Mouse (Mus musculus) liver, postnatal 0 days (tissue): Measurements from ENCODE around the gene Git2. TPM values are rescaled to one million over a fixed set of nuclear protein-coding genes. Genes with fewer than 3 reads are reported as not detected.
A peak's percentile ranks its signal among the peaks of the same experiment; 100 is the strongest.

Source experiments
- ATAC-seq: fragments of 200-750 bp; cut with Nextera tagmentation; 2 replicates; pipeline ENCODE4 v1.8.0; 2017; ENCODE audit warnings: mild to moderate bottlenecking, moderate library complexity
- DNase-seq: peaks from one replicate; pipeline ENCODE4 v3.0.0-alpha.2; 2016
- H3K27ac ChIP-seq: fragments of 300-500 bp; sonication (generic); 2 replicates; pipeline ENCODE4 v1.5.1; 2014; ENCODE audit warnings: antibody characterized with exemption, moderate library complexity, mild to moderate bottlenecking, low read depth
- H3K27me3 ChIP-seq: fragments of 300-500 bp; sonication (generic); 2 replicates; pipeline ENCODE4 v1.6.1; 2014; ENCODE audit warnings: low read length, control low read depth, mixed read lengths; ENCODE audit not compliant: insufficient read depth
- H3K36me3 ChIP-seq: fragments of 300-500 bp; sonication (generic); replicated peaks from 2 replicates; pipeline ENCODE4 v1.6.1; 2014; ENCODE audit warnings: mild to moderate bottlenecking, control low read depth, low read length, moderate library complexity, mixed read lengths; ENCODE audit not compliant: insufficient read depth
- H3K4me1 ChIP-seq: fragments of 300-500 bp; sonication (generic); 2 replicates; pipeline ENCODE4 v1.6.1; 2014; ENCODE audit warnings: antibody characterized with exemption, mild to moderate bottlenecking, control low read depth; ENCODE audit not compliant: insufficient read depth
- H3K4me2 ChIP-seq: fragments of 300-500 bp; sonication (generic); 2 replicates; pipeline ENCODE4 v1.6.1; 2014; ENCODE audit warnings: low read depth, mild to moderate bottlenecking, low read length, moderate library complexity, mixed read lengths
- H3K4me3 ChIP-seq: fragments of 300-500 bp; sonication (generic); 2 replicates; pipeline ENCODE4 v1.5.1; 2014; ENCODE audit warnings: low read depth, low read length
- H3K9ac ChIP-seq: fragments of 300-500 bp; sonication (generic); replicated peaks from 2 replicates; pipeline ENCODE4 v1.6.1; 2014; ENCODE audit warnings: mild to moderate bottlenecking, moderate library complexity
- H3K9me3 ChIP-seq: fragments of 300-500 bp; sonication (generic); 2 replicates; pipeline ENCODE4 v1.6.1; 2016; ENCODE audit warnings: mild to moderate bottlenecking, control low read depth, low read length, mixed read lengths
- CTCF ChIP-seq: sonication (generic); IDR thresholded peaks from 2 replicates; pipeline ENCODE4 v1.5.1; 2016; ENCODE audit warnings: antibody characterized with exemption, low read depth
- EP300 ChIP-seq: IDR thresholded peaks from 2 replicates; pipeline ENCODE4 v1.6.1; 2016; ENCODE audit warnings: antibody characterized with exemption, low read depth, mild to moderate bottlenecking
- WGBS: fragments of 180-500 bp; shearing (Covaris S2); extraction: QIAGEN DNeasy Blood & Tissue Kit; methylation state at CpG from one replicate; pipeline ENCODE4 v1.1.7; 2014; ENCODE audit not compliant: insufficient replicate concordance; 5-methylcytosine and 5-hydroxymethylcytosine counted together
- polyA plus RNA-seq: library from polyadenylated mRNA; unstranded; fragments of >200 nt; fragmentation: Nextera tagmentation; extraction: Ambion mirVana; gene quantifications from 2 replicates; pipeline ENCODE4 v1.2.1, GENCODE M21; 2015

Git2 gene
- polyA plus RNA-seq, 1 experiment from 2014 or later = 11.1 TPM

DNA sequence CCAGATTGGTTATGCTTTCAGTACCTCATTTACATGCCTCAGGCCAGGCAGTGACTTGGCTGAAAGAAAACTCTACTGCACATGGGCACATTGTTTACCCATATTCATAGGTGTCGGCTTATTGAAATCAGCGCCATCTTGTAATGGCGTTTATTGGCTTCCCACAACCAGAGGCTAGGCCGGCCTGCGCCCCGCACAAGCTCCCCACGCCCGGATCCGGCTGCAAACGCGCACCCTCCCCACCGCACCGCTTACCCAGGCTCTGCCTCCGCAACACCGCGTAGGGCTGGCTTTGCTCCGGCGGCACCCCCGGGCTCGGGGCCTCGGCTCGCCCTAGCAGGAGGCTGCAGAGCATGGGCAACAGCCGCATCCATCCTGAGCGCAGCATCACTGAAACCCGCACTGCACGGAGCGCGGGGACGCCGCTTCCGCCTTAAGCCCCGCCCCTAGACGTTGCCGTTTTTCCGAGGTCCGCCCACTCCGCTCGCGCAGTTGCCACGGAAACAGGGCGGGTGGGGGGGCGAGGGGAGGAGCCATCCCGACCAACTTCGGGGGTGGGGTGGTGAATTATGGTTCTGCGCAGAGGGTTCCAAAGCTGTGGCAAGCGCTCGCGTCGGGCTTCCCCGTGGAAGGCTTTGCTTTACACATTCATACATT lies 38.3 kb upstream of the Git2 start:
- peak overlapping the region; percentile 84 for H3K4me2 ChIP-seq
- H3K4me3 ChIP-seq = peak overlapping the region; percentile 77
- no peak for TF ChIP-seq CTCF
- TF ChIP-seq EP300 = no peak
- H3K27ac ChIP-seq = peak overlapping the region; percentile 68
- H3K36me3 ChIP-seq = no peaks in the 10 kb centered on the region; the same call in 1 of the 2 replicates
- H3K9me3 ChIP-seq = no peaks in the 10 kb centered on the region
- H3K4me1 ChIP-seq = 0 out of 2 replicates have a peak, but pooled peaks cover 6% of the 10 kb centered on the region
- H3K27me3 ChIP-seq = no peaks in the 10 kb centered on the region
- H3K9ac ChIP-seq = peak overlapping the region; percentile 81
- DNase-seq (peak; percentile 89), ATAC-seq (peak; percentile 91)
- under 1% methylated on average over 50 of the region's 50 CpGs for WGBS

DNA sequence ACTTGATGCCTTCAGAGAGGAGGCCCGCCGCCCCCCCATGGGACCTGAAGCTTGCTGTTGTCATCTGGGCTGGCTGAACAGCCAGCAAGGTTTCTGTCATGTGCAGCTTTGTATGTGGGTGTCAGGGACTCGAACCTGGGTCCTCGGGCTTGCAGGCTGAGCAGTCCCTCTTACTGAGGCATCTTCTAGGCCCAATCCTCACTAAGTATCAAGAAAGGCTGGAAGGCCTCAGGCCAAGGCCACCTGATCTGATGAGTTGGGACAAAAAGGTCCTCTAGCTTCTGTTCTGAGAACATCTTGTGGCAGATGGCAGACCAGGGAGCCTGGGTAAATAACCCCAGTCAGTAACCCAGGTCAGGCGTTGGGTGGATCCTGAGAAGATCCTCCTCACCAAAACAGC lies 34.5 kb upstream of the Git2 start:
- ATAC-seq (no peak), DNase-seq (peak; percentile 16)
- Histone ChIP-seq H3K4me2 (no peak overlapping the region), H3K27ac (no peak overlapping the region), H3K27me3 (no peaks in the 10 kb centered on the region), H3K4me3 (no peak overlapping the region), H3K36me3 (peaks cover 13% of the 10 kb centered on the region; the same call in 1 of the 2 replicates), H3K4me1 (peaks cover 22% of the 10 kb centered on the region), H3K9ac (no peak overlapping the region), H3K9me3 (no peaks in the 10 kb centered on the region)
- TF ChIP-seq EP300 (no peak), CTCF (no peak)
- WGBS = 77% methylated on average over 5 of the region's 5 CpGs

DNA sequence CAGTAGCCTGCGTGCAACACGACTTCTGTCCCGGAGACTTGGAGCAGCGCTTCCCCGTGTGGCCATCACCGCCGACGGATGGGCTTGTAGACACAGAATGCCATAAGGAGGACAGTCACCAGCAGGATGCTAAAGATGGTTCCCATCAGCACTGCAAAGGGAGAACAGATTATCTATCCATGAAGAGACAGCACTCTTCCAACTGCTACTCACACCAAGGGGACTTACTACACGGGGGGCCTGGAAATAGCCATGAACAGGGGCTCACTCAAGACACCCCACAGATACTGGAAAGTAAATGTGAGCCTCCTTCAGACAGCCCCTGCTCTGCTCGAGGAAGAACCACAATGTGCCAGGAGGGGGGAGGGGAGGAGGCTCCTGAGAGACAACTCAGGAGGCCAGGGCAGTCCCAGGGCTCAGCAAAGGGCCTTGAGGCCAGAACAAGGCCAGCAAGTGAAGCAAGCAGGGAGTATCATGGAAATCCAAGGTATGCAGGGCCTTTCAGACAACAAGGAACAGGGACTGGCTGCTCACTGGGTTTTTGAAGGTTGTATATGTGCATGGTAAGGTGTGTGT lies 34.0 kb upstream of the Git2 start:
- H3K36me3 ChIP-seq = peaks cover 19% of the 10 kb centered on the region
- no peak overlapping the region for H3K9ac ChIP-seq
- no peak overlapping the region for H3K4me2 ChIP-seq
- H3K9me3 ChIP-seq = no peaks in the 10 kb centered on the region
- no peak for DNase-seq
- no peak for TF ChIP-seq EP300
- no peak for TF ChIP-seq CTCF
- H3K4me1 ChIP-seq = peaks cover 22% of the 10 kb centered on the region
- H3K27me3 ChIP-seq = no peaks in the 10 kb centered on the region
- H3K27ac ChIP-seq = no peak overlapping the region
- 75% methylated on average over 10 of the region's 10 CpGs for WGBS
- no peak for ATAC-seq
- H3K4me3 ChIP-seq = no peak overlapping the region

DNA sequence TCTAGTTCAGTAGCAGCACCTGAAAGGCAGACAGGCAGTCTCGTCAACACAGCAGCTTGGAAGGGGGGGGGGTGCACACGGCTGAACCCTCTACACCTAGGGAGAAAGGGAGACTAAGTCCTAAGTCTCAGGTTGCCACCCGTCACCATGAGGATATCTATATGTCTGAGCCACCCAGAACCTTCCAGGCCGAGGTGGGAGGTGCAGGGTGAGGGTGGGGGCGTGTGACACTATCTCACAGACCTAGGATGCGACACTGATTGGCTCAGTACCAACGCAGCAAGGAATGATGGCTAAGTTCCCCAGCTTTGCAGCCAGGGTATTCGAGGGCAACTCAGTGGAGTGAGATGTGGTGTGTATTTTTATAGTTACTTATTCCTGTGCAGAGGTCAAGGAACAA lies 33.1 kb upstream of the Git2 start:
- H3K27me3 ChIP-seq = no peaks in the 10 kb centered on the region
- DNase-seq = no peak
- peaks cover 28% of the 10 kb centered on the region for H3K36me3 ChIP-seq
- H3K9ac ChIP-seq = no peak overlapping the region
- no peak overlapping the region for H3K4me2 ChIP-seq
- no peak for ATAC-seq
- 0 out of 2 replicates have a peak overlapping the region, but pooled peaks have one; percentile 6 for H3K27ac ChIP-seq
- TF ChIP-seq CTCF (no peak), EP300 (no peak)
- no peak overlapping the region for H3K4me3 ChIP-seq
- WGBS = 55% methylated on average over 8 of the region's 8 CpGs
- H3K9me3 ChIP-seq = no peaks in the 10 kb centered on the region
- H3K4me1 ChIP-seq = peaks cover 22% of the 10 kb centered on the region

DNA sequence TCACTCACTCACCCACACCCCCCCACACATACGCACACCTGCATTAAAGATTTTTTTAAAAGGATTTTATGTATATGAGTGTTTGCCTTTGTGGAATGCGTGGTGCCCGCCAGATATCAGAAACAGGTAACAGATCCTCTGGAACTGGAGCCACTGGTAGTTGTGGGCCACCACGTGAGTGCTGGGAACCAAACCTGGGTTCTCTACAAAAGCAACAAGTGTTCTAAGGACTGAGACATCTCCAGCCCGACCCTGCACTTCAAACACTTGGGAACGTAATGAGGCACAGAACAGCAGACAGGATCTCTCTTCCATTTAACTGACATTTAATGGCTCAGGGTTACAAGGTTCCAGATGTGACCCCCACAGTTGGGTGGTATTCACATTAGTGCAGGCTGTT lies 32.6 kb upstream of the Git2 start:
- no peak overlapping the region for H3K9ac ChIP-seq
- peak overlapping the region; percentile 82; the same call in 1 of the 2 replicates for H3K27ac ChIP-seq
- no peaks in the 10 kb centered on the region for H3K27me3 ChIP-seq
- H3K4me3 ChIP-seq = no peak overlapping the region
- H3K4me2 ChIP-seq = no peak overlapping the region
- H3K9me3 ChIP-seq = no peaks in the 10 kb centered on the region
- H3K36me3 ChIP-seq = peaks cover 32% of the 10 kb centered on the region
- no peak for TF ChIP-seq EP300
- no peak for TF ChIP-seq CTCF
- DNase-seq (no peak), ATAC-seq (no peak)
- 55% methylated on average over 6 of the region's 6 CpGs for WGBS
- peaks cover 22% of the 10 kb centered on the region for H3K4me1 ChIP-seq

DNA sequence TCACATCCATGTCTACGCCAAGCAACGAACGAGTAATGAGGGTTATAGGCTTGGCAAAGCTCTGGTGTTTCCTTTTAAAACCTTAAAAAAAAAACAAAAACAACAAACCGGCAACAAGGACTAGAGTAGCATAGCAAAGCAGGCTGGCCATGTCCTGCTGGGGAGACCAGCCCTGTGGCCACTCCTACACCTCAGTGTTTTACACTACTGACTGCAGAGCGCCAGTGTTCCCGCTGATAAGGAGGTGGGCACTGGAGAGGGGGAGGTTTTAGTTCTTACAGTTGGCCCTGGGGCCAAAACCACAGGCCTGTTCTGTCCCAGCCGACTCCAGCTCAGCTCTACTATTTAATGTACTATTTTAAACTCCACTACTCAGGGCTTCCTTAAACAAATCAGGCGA lies 32.2 kb upstream of the Git2 start:
- Histone ChIP-seq H3K4me1 (peaks cover 19% of the 10 kb centered on the region), H3K27ac (peak overlapping the region; percentile 82; the same call in 1 of the 2 replicates), H3K9ac (0 out of 2 replicates have a peak overlapping the region, but pooled peaks have one; percentile 22), H3K27me3 (no peaks in the 10 kb centered on the region), H3K9me3 (no peaks in the 10 kb centered on the region), H3K36me3 (peaks cover 37% of the 10 kb centered on the region), H3K4me2 (peak overlapping the region; percentile 41), H3K4me3 (no peak overlapping the region)
- DNase-seq = no peak
- peak; percentile 74 for ATAC-seq
- no peak for TF ChIP-seq CTCF
- TF ChIP-seq EP300 = peak; percentile 55
- 30% methylated on average over 8 of the region's 8 CpGs for WGBS
